Mouse (Mus musculus) liver, embryonic 16.5 days (tissue): ENCODE measurements at regions not wholly inside any gene's neighbourhood (a gene's known extent, or its start where the extent isn't known, plus 50 kb on each side); places are given as distances from the start of the nearest gene placed in this dataset.

Source experiments
- ATAC-seq: fragments of 200-750 bp; cut with Nextera tagmentation; 2 replicates; pipeline ENCODE4 v1.8.0; 2017; ENCODE audit warnings: low read depth, mild to moderate bottlenecking, moderate number of reproducible peaks, moderate library complexity
- H3K27ac ChIP-seq: fragments of 300-500 bp; sonication (generic); 2 replicates; pipeline ENCODE4 v1.5.1; 2014; ENCODE audit warnings: mild to moderate bottlenecking, low read length
- H3K27me3 ChIP-seq: fragments of 300-500 bp; sonication (generic); 2 replicates; pipeline ENCODE4 v1.6.1; 2014; ENCODE audit warnings: low read depth, low read length, mixed read lengths; ENCODE audit not compliant: control insufficient read depth, insufficient read depth
- H3K36me3 ChIP-seq: fragments of 300-500 bp; sonication (generic); 2 replicates; pipeline ENCODE4 v1.6.1; 2014; ENCODE audit warnings: mild to moderate bottlenecking; ENCODE audit not compliant: control insufficient read depth, insufficient read depth
- H3K4me1 ChIP-seq: fragments of 300-500 bp; sonication (generic); 2 replicates; pipeline ENCODE4 v1.6.1; 2014; ENCODE audit warnings: low read depth, low read length, mixed read lengths; ENCODE audit not compliant: control insufficient read depth
- H3K4me2 ChIP-seq: fragments of 300-500 bp; sonication (generic); 2 replicates; pipeline ENCODE4 v1.6.1; 2014; ENCODE audit warnings: low read depth, low read length, mixed read lengths
- H3K4me3 ChIP-seq: fragments of 300-500 bp; sonication (generic); 2 replicates; pipeline ENCODE4 v1.5.1; 2014; ENCODE audit warnings: low read depth, mild to moderate bottlenecking, low read length
- H3K9ac ChIP-seq: fragments of 300-500 bp; sonication (generic); 2 replicates; pipeline ENCODE4 v1.6.1; 2014; ENCODE audit warnings: low read depth, low read length
- H3K9me3 ChIP-seq: fragments of 300-500 bp; sonication (generic); replicated peaks from 2 replicates; pipeline ENCODE4 v1.6.1; 2016; ENCODE audit warnings: low read length; ENCODE audit not compliant: control insufficient read depth
- WGBS: fragments of 180-500 bp; shearing (Covaris S2); extraction: QIAGEN DNeasy Blood & Tissue Kit; methylation state at CpG from one replicate; pipeline ENCODE4 v1.1.7; 2014; ENCODE audit not compliant: insufficient replicate concordance; 5-methylcytosine and 5-hydroxymethylcytosine counted together

- no peaks in the 10 kb centered on the region for H3K36me3 ChIP-seq
- no peaks in the 10 kb centered on the region for H3K4me1 ChIP-seq
- no peak overlapping the region for H3K4me2 ChIP-seq
- no peak overlapping the region for H3K4me3 ChIP-seq
- H3K27ac ChIP-seq: no peak overlapping the region
- no peak overlapping the region for H3K9ac ChIP-seq
- no peak for ATAC-seq
- no peaks in the 10 kb centered on the region for H3K27me3 ChIP-seq
- WGBS: 34% methylated on average over 12 of the region's 12 CpGs
- no peaks in the 10 kb centered on the region for H3K9me3 ChIP-seq
Measured at GRCm38 (mm10) chr12:112433315-112433714, 55.9 kb upstream of the A530016L24Rik start.

GRCm38 (mm10) chr12:112434673-112435294, 54.5 kb upstream of the A530016L24Rik start:
- whole genome bisulfite sequencing: 49% methylated on average over 3 of the region's 3 CpGs

GRCm38 (mm10) chr12:112435295-112436110, 53.7 kb upstream of the A530016L24Rik start:
- H3K9me3 ChIP-seq: no peaks in the 10 kb centered on the region
- ATAC-seq: no peak
- no peak overlapping the region for H3K4me3 ChIP-seq
- no peaks in the 10 kb centered on the region for H3K4me1 ChIP-seq
- no peaks in the 10 kb centered on the region for H3K36me3 ChIP-seq
- no peak overlapping the region for H3K4me2 ChIP-seq
- H3K27me3 ChIP-seq: no peaks in the 10 kb centered on the region
- H3K9ac ChIP-seq: no peak overlapping the region
- 71% methylated on average over 21 of the region's 21 CpGs for WGBS
- H3K27ac ChIP-seq: no peak overlapping the region

More at GRCm38 (mm10) chr12:112434673-112435294, 54.5 kb upstream of the A530016L24Rik start:
- H3K36me3 ChIP-seq: no peaks in the 10 kb centered on the region
- H3K4me3 ChIP-seq: no peak overlapping the region
- H3K9ac ChIP-seq: no peak overlapping the region
- H3K4me2 ChIP-seq: no peak overlapping the region
- ATAC-seq: no peak
- H3K4me1 ChIP-seq: no peaks in the 10 kb centered on the region
- H3K27ac ChIP-seq: no peak overlapping the region
- no peaks in the 10 kb centered on the region for H3K9me3 ChIP-seq
- H3K27me3 ChIP-seq: no peaks in the 10 kb centered on the region

- ATAC-seq: no peak
- Histone ChIP-seq H3K9ac (no peak overlapping the region), H3K27me3 (no peaks in the 10 kb centered on the region), H3K9me3 (no peaks in the 10 kb centered on the region), H3K4me2 (no peak overlapping the region), H3K4me1 (no peaks in the 10 kb centered on the region), H3K36me3 (no peaks in the 10 kb centered on the region), H3K27ac (no peak overlapping the region), H3K4me3 (no peak overlapping the region)
- WGBS: 37% methylated on average over 3 of the region's 3 CpGs
Measured at GRCm38 (mm10) chr12:112437046-112437445, 52.2 kb upstream of the A530016L24Rik start.

- WGBS: 68% methylated on average over 8 of the region's 8 CpGs
- no peak for ATAC-seq
- no peaks in the 10 kb centered on the region for H3K36me3 ChIP-seq
Measured at GRCm38 (mm10) chr12:112438206-112438605, 51.0 kb upstream of the A530016L24Rik start.

More at GRCm38 (mm10) chr12:112438206-112438605, 51.0 kb upstream of the A530016L24Rik start:
- H3K4me1 ChIP-seq: no peaks in the 10 kb centered on the region
- H3K9ac ChIP-seq: no peak overlapping the region
- no peak overlapping the region for H3K4me2 ChIP-seq
- H3K27me3 ChIP-seq: no peaks in the 10 kb centered on the region
- H3K9me3 ChIP-seq: no peaks in the 10 kb centered on the region
- no peak overlapping the region for H3K4me3 ChIP-seq
- H3K27ac ChIP-seq: no peak overlapping the region
